Mouse (Mus musculus) ES-E14 (cell line): Measurements from ENCODE around the gene Thada. TPM values are rescaled to one million over a fixed set of nuclear protein-coding genes. Genes with fewer than 3 reads are reported as not detected.

Experiments
- DNase-seq: peaks from one replicate; pipeline ENCODE4 v3.0.0-alpha.2; 2013; ENCODE audit warnings: low read depth, low spot score
- H3K27ac ChIP-seq: 2 replicates; pipeline ENCODE4 v1.5.1; 2012; ENCODE audit warnings: low read depth, mild to moderate bottlenecking, low read length, moderate library complexity, mixed read lengths; ENCODE audit not compliant: poor library complexity, insufficient read depth, severe bottlenecking
- H3K36me3 ChIP-seq: 2 replicates; pipeline ENCODE4 v1.6.1; 2012; ENCODE audit warnings: mild to moderate bottlenecking, low read length, moderate library complexity, mixed read lengths; ENCODE audit not compliant: control insufficient read depth, poor library complexity, insufficient read depth, severe bottlenecking
- H3K4me1 ChIP-seq, 2 experiments: fragments of 150-350 bp in 1 of 2; sonication (generic) in 1 of 2; 2 replicates each; pipeline ENCODE4 v1.6.1; 2012; ENCODE audit warnings: low read length in 2 of 2, mild to moderate bottlenecking in 1 of 2, mixed read lengths in 1 of 2; ENCODE audit not compliant: control insufficient read depth in 2 of 2, insufficient read depth in 2 of 2, poor library complexity in 1 of 2
- H3K4me3 ChIP-seq, 2 experiments: fragments of 150-350 bp in 1 of 2; sonication (generic) in 1 of 2; 2 replicates each; pipeline ENCODE4 v1.5.1; 2012; ENCODE audit warnings: low read length in 2 of 2, low read depth in 1 of 2, mild to moderate bottlenecking in 1 of 2, mixed read lengths in 1 of 2; ENCODE audit not compliant: insufficient read depth in 1 of 2, poor library complexity in 1 of 2, severe bottlenecking in 1 of 2
- H3K9ac ChIP-seq: 2 replicates; pipeline ENCODE4 v1.6.1; 2012; ENCODE audit warnings: low read depth, mild to moderate bottlenecking, low read length, mixed read lengths; ENCODE audit not compliant: poor library complexity, insufficient read depth, severe bottlenecking
- H3K9me3 ChIP-seq: fragments of 150-350 bp; sonication (generic); 2 replicates; pipeline ENCODE4 v1.6.1; 2012; ENCODE audit warnings: low read depth, mild to moderate bottlenecking, low read length; ENCODE audit not compliant: control insufficient read depth, insufficient read depth
- CHD2 ChIP-seq: IDR thresholded peaks from 2 replicates; pipeline ENCODE4 v1.6.1; 2014; ENCODE audit warnings: mild to moderate bottlenecking, low read depth, low read length, inconsistent platforms
- HCFC1 ChIP-seq: IDR thresholded peaks from 2 replicates; pipeline ENCODE4 v1.6.1; 2012; ENCODE audit warnings: low read length, inconsistent platforms, borderline replicate concordance; ENCODE audit not compliant: insufficient read depth
- MAFK ChIP-seq: IDR thresholded peaks from 2 replicates; pipeline ENCODE4 v1.6.1; 2014; ENCODE audit warnings: mild to moderate bottlenecking, low read depth, low read length, inconsistent platforms; ENCODE audit not compliant: insufficient read depth
- ZC3H11A ChIP-seq: IDR thresholded peaks from 2 replicates; pipeline ENCODE4 v1.6.1; 2012; ENCODE audit warnings: low read depth, mild to moderate bottlenecking, inconsistent platforms, low read length, borderline replicate concordance
- ZNF384 ChIP-seq: IDR thresholded peaks from 2 replicates; pipeline ENCODE4 v1.6.1; 2012; ENCODE audit warnings: low read depth, low read length, inconsistent platforms
- in situ Hi-C, 2 experiments: fragments of 600-800 bp; cut with MboI; formaldehyde crosslinking; loops; one replicate each; pipeline ENCODE4 v1.15.1; 2025; ENCODE audit warnings: low sequenced_read_pairs in 2 of 2, inconsistent platforms in 1 of 2; ENCODE audit not compliant: unreplicated experiment in 2 of 2
- total RNA-seq: library from RNA; depleted of rRNA; stranded (reverse); fragments of 300-350 nt; gene quantifications from 2 replicates; pipeline ENCODE4 v1.2.3, GENCODE M21; 2012

The Thada gene
- total RNA-seq, 1 experiment: 37.4 TPM

DNA sequence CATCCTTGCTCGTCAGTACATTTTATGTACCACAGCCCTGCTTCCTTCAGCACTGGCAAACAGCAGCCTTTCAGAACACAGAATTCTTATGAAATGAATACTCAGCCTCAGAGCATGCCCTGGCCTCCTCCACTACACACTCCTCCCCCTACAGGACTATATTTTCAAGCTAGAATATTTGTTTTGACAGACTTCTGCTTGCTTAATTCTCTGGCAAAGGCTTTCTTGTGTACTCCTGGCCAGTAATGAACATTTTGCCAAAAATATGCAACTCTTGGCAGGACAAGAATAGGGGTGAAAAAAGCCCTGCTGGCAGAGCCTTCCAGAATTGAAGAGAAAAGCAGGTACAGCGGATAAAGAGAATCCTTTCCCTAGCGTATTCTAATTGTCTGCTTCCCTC is 98.3 kb downstream of the Thada start:
- Histone ChIP-seq H3K9me3 (no peaks in the 10 kb centered on the region), H3K4me1 (peaks cover 7 to 13% of the 10 kb centered on the region in 2 experiments), H3K4me3 (no peak overlapping the region), H3K27ac (no peak overlapping the region), H3K9ac (no peak overlapping the region), H3K36me3 (peaks cover 8% of the 10 kb centered on the region; the same call in 1 of the 2 replicates)
- TF ChIP-seq ZNF384: no peak
- no peak for TF ChIP-seq CHD2
- TF ChIP-seq MAFK: no peak
- no peak for TF ChIP-seq ZC3H11A
- no peak for TF ChIP-seq HCFC1
- in situ Hi-C loops: no loop called here
- no peak for DNase-seq

DNA sequence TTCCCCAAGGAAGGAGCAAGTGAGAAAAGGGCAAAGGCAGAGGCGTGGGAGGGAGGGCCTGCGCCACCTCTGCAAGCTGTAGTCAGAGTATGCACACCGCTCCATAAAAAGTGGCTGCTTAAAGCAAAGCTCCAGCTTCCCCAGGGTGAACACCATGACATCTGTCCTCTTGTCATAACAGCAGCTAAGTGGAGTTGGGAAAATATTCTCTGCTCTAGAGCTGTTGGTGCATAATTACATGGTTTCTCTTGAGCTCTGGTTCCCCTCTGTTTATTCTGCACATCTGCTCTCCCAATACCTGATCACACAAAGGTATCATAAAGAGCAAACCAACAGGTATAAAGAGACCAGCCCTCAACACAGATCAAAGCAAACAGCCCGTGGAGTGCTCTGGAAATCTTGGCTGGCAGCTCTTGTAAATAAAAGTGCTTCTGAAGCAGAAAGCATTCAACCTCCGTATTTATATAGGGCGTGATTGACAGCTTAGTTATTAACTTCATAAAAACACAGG is 100.2 kb downstream of the Thada start:
- DNase-seq: no peak
- Histone ChIP-seq H3K4me3 (no peak overlapping the region), H3K9ac (no peak overlapping the region), H3K9me3 (no peaks in the 10 kb centered on the region), H3K4me1 (peaks cover 7 to 16% of the 10 kb centered on the region in 2 experiments), H3K36me3 (peaks cover 5% of the 10 kb centered on the region; the same call in 1 of the 2 replicates), H3K27ac (no peak overlapping the region)
- in situ Hi-C loops: no loop called here
- TF ChIP-seq ZC3H11A (no peak), HCFC1 (no peak), ZNF384 (no peak), CHD2 (no peak), MAFK (no peak)

DNA sequence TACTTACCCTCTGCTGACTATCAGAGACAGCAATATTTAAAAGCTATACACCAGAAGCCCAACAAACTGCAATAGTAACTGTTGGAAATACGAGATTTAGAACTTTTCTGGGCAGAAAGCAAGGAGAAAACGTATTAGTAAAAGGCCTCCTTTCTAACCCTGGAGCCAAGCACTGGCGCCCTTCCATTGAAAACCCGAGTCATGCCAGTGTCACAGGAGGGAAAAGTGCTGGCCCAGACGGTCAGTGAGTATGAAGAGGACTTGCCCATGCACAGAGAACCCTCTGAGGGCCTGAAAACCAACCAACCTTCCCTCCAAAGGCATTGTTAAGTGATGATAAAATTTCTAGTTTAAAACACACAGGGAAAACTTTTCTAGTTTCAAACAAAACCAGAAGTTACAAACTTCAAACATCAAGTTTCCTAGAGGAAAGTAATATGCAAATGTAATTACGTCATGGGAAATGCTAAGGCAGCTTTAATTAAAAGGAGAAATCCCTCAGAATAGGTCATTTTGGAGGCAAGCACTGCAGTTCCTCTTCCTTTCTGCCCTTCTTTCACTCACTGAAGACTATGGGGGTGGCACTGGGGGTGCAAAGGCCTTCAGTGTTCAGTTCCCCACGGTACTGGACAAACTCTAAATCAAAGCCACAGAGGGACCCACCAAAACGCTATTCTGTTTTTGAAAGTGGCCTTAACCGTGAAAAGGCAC is 100.8 kb downstream of the Thada start:
- no peak overlapping the region for H3K27ac ChIP-seq
- no peaks in the 10 kb centered on the region for H3K9me3 ChIP-seq
- H3K9ac ChIP-seq: no peak overlapping the region
- in situ Hi-C loops: no loop called here
- H3K4me1 ChIP-seq: peaks cover 7 to 16% of the 10 kb centered on the region in 2 experiments
- H3K36me3 ChIP-seq: peaks cover 5% of the 10 kb centered on the region; the same call in 1 of the 2 replicates
- TF ChIP-seq MAFK (no peak), HCFC1 (no peak), ZC3H11A (no peak), CHD2 (no peak), ZNF384 (no peak)
- no peak overlapping the region for H3K4me3 ChIP-seq
- no peak for DNase-seq

DNA sequence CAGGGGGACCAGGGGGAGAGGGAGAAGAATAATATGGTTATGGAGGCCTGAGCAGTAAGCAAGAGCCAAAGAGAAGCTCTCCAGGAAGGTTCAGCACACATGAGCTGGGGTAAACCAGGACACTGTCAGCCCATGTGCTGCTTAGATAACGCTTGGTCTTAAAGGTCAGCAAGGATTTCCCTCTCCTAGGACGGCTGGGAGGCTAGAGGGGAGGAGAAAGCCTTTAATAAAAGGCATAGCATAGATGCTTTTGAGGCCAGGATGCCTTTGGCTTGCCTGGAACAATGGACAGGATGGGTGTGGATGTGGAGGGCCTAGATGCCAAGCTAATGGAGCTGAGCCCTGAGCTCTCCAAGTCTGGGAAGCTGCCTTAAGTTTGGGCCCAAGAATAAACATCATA is 102.6 kb downstream of the Thada start:
- Histone ChIP-seq H3K4me1 (peaks cover 7 to 10% of the 10 kb centered on the region in 2 experiments), H3K9me3 (no peaks in the 10 kb centered on the region), H3K36me3 (peaks cover 10% of the 10 kb centered on the region; the same call in 1 of the 2 replicates), H3K9ac (no peak overlapping the region), H3K4me3 (no peak overlapping the region), H3K27ac (peak overlapping the region; percentile 52; the same call in 1 of the 2 replicates)
- peak; percentile 53 for DNase-seq
- no peak for TF ChIP-seq ZC3H11A
- no peak for TF ChIP-seq ZNF384
- no peak for TF ChIP-seq HCFC1
- TF ChIP-seq MAFK: no peak
- no peak for TF ChIP-seq CHD2
- in situ Hi-C loops: no loop called here
